Mouse (Mus musculus) spleen, adult 2 months (tissue): ENCODE data around the gene Emilin2.

Source experiments
- CTCF ChIP-seq: fragments of 200-500 bp; IDR thresholded peaks from 2 replicates; pipeline ENCODE4 v1.5.1; 2011; ENCODE audit warnings: mild to moderate bottlenecking, inconsistent platforms; ENCODE audit not compliant: insufficient read depth, insufficient read length, insufficient replicate concordance; ENCODE audit errors: extremely low read depth
- POLR2A ChIP-seq: fragments of 200-500 bp; IDR thresholded peaks from 2 replicates; pipeline ENCODE4 v1.6.1; 2011; ENCODE audit warnings: low read depth, low read length, inconsistent platforms

- TF ChIP-seq CTCF (no peak), POLR2A (no peak)
Observed at GRCm38 (mm10) chr17:71203998-71204808, 107.6 kb downstream of the Emilin2 start.
